Mouse (Mus musculus) liver, embryonic 13.5 days (tissue): ENCODE measurements at regions not wholly inside any gene's neighbourhood (a gene's known extent, or its start where the extent isn't known, plus 50 kb on each side); places are given as distances from the start of the nearest gene placed in this dataset.
"Not testable (repeated sequence)": the region's sequence is repeated elsewhere in the genome, so short reads cannot be mapped to it uniquely, and the experiment has no call there.

Experiments used
- ATAC-seq: fragments of 200-750 bp; cut with Nextera tagmentation; 2 replicates; pipeline ENCODE4 v1.8.0; 2017; ENCODE audit warnings: low read depth, mild to moderate bottlenecking, moderate number of reproducible peaks, moderate library complexity
- DNase-seq: peaks from one replicate; pipeline ENCODE4 v3.0.0; 2022
- H3K27ac ChIP-seq: fragments of 300-500 bp; sonication (generic); 2 replicates; pipeline ENCODE4 v1.5.1; 2015; ENCODE audit warnings: moderate library complexity, mild to moderate bottlenecking, inconsistent platforms
- H3K27me3 ChIP-seq: fragments of 300-500 bp; sonication (generic); 2 replicates; pipeline ENCODE4 v1.6.1; 2015; ENCODE audit warnings: mild to moderate bottlenecking, inconsistent platforms
- H3K36me3 ChIP-seq: fragments of 300-500 bp; sonication (generic); 2 replicates; pipeline ENCODE4 v1.6.1; 2015; ENCODE audit warnings: mild to moderate bottlenecking, inconsistent platforms
- H3K4me1 ChIP-seq: fragments of 300-500 bp; sonication (generic); replicated peaks from 2 replicates; pipeline ENCODE4 v1.6.1; 2015; ENCODE audit warnings: inconsistent platforms
- H3K4me2 ChIP-seq: fragments of 300-500 bp; sonication (generic); 2 replicates; pipeline ENCODE4 v1.6.1; 2015; ENCODE audit warnings: inconsistent platforms, mild to moderate bottlenecking, moderate library complexity
- H3K4me3 ChIP-seq: fragments of 300-500 bp; sonication (generic); replicated peaks from 2 replicates; pipeline ENCODE4 v1.5.1; 2015; ENCODE audit warnings: mild to moderate bottlenecking, inconsistent platforms
- H3K9ac ChIP-seq: fragments of 300-500 bp; sonication (generic); 2 replicates; pipeline ENCODE4 v1.6.1; 2015; ENCODE audit warnings: mild to moderate bottlenecking, inconsistent platforms
- H3K9me3 ChIP-seq: fragments of 300-500 bp; sonication (generic); replicated peaks from 2 replicates; pipeline ENCODE4 v1.6.1; 2016; ENCODE audit warnings: inconsistent platforms
- WGBS: fragments of 180-500 bp; shearing (Covaris S2); methylation state at CpG from one replicate; pipeline ENCODE4 v1.1.7; 2015; ENCODE audit not compliant: insufficient replicate concordance; 5-methylcytosine and 5-hydroxymethylcytosine counted together

GRCm38 (mm10) chr3:11323101-11323500 is 987.6 kb upstream of the Gm38303 start:
- DNase-seq (no peak), ATAC-seq (no peak)
- Histone ChIP-seq H3K4me2 (no peak overlapping the region), H3K27me3 (no peaks in the 10 kb centered on the region), H3K9me3 (no peaks in the 10 kb centered on the region), H3K4me1 (no peaks in the 10 kb centered on the region), H3K36me3 (no peaks in the 10 kb centered on the region), H3K9ac (no peak overlapping the region), H3K27ac (no peak overlapping the region), H3K4me3 (no peak overlapping the region)
- WGBS = 38% methylated on average over 2 of the region's 2 CpGs

GRCm38 (mm10) chr3:11293001-11293400 is 957.5 kb upstream of the Gm38303 start:
- H3K4me1 ChIP-seq = no peaks in the 10 kb centered on the region
- WGBS = 54% methylated on average over 3 of the region's 3 CpGs

DNA sequence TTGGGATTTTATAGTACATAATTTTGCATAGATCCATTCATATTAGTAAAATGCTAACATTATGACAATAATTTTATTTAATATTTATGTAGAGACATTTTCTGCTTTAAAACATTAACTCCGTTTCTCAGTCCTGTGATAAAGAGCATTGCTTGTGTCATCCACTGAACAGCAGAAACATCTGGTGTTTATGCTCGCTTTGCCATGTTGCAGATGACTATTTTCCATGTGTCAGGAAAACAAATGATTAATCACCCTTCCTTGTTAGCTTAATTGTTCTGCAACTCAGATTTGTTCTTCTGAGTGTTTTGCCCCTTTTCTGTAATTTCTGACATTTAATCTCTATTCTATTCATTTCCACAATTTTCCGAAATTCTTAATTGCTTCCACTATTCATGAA is 925.6 kb upstream of the Gm38303 start:
- no peak overlapping the region for H3K4me3 ChIP-seq
- H3K4me2 ChIP-seq = no peak overlapping the region
- no peak overlapping the region for H3K27ac ChIP-seq
- no peak overlapping the region for H3K9ac ChIP-seq
- no peaks in the 10 kb centered on the region for H3K27me3 ChIP-seq
- ATAC-seq = no peak
- no peaks in the 10 kb centered on the region for H3K4me1 ChIP-seq
- H3K9me3 ChIP-seq = no peaks in the 10 kb centered on the region
- H3K36me3 ChIP-seq = no peaks in the 10 kb centered on the region
- no peak for DNase-seq
- 58% methylated on average over 3 of the region's 3 CpGs for WGBS

More at GRCm38 (mm10) chr3:11293001-11293400, 957.5 kb upstream of the Gm38303 start:
- ATAC-seq = no peak
- no peaks in the 10 kb centered on the region for H3K36me3 ChIP-seq
- DNase-seq = no peak
- no peaks in the 10 kb centered on the region for H3K27me3 ChIP-seq
- no peak overlapping the region for H3K9ac ChIP-seq
- H3K27ac ChIP-seq = no peak overlapping the region
- no peak overlapping the region for H3K4me3 ChIP-seq
- no peaks in the 10 kb centered on the region for H3K9me3 ChIP-seq
- H3K4me2 ChIP-seq = no peak overlapping the region

GRCm38 (mm10) chr3:11213996-11214395 is 878.5 kb upstream of the Gm38303 start:
- H3K4me2 ChIP-seq = no peak overlapping the region
- no peak overlapping the region for H3K9ac ChIP-seq
- no peaks in the 10 kb centered on the region for H3K4me1 ChIP-seq
- H3K9me3 ChIP-seq = no peaks in the 10 kb centered on the region
- ATAC-seq = no peak
- no peak overlapping the region for H3K27ac ChIP-seq
- no peaks in the 10 kb centered on the region for H3K27me3 ChIP-seq
- no peak overlapping the region for H3K4me3 ChIP-seq
- H3K36me3 ChIP-seq = no peaks in the 10 kb centered on the region
- DNase-seq = no peak
- 68% methylated on average over 2 of the region's 2 CpGs for WGBS

- H3K27me3 ChIP-seq, H3K9ac ChIP-seq, H3K27ac ChIP-seq, H3K9me3 ChIP-seq, H3K36me3 ChIP-seq, ATAC-seq, H3K4me2 ChIP-seq, DNase-seq, H3K4me1 ChIP-seq, H3K4me3 ChIP-seq: not testable (repeated sequence)
- 31% methylated on average over 9 of the region's 9 CpGs for WGBS
Observed at GRCm38 (mm10) chr3:11212921-11213648, 877.6 kb upstream of the Gm38303 start.

DNA sequence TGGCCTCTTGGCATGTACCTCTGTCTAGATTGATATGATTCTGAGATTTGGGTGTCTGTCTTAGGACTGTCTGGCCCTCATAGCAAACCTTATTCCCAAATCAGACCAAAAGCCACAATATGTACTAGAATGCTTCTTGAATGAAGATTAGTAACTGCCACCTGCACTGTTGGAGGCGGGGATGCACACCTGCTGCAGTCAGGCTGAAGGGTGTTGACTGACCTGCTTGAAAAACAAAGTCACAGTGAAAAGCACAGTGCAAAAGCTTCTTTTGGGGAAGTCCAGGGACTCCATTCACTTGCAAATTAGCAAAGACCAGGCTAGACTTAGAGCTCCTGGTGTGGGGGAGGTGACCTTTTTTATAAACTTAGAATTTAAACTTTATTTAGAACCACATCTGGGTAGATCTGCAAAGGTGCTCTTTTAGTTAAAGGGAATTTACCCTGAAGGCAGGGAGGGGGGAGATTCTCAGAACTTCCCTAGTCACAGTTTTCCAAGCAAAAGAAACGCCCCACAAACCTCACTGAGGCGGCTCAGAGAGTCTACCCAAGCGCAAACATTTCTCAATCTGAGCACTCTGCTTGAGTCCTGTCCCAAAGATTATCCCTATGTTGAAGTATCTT is 876.9 kb upstream of the Gm38303 start:
- H3K27ac ChIP-seq, H3K4me2 ChIP-seq, H3K9ac ChIP-seq, H3K4me3 ChIP-seq, ATAC-seq, H3K27me3 ChIP-seq, H3K4me1 ChIP-seq, H3K36me3 ChIP-seq, H3K9me3 ChIP-seq, DNase-seq: not testable (repeated sequence)
- WGBS = 43% methylated on average over 4 of the region's 4 CpGs

DNA sequence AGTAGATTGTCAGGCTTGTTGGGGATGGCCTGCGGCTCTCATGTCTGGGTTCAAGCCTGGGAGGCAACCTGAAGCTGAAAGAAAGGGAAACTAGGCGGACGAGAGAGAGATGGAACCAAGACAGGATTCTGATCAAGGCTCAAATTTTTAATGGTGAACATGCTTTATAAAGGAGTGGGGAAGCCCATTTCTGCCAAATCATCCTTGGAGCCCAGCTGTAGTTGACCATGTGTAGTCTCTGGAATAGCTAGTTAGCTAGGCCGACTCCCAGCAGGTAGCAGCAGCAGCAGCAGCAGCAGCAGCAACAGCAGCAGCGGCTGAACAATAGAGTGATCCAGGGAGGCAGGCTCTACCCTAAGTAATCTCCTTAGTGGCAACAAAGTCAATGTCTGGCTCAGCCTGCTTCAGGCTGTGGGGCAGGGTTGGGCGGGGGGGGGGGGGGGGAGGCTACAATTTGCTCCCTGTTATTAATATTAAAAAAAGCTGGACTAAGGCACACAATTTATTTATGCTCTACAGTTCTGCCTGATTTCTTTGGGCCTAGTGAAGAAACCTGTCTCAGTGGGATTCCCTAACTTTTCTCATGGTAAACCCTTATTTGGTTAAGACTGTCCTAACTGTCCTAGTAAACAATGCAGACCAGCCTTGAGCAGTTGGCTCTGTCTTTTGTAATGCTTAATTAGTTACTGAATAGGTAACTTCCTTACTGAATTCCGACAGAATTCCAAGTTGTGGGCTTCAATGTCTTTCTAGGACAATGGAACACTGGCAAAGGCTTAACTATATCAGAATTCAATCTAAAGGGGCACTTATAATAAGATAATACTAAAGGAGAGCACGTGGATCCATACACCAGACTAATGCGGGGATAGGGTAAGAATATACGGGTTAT is 875.7 kb upstream of the Gm38303 start:
- not testable (repeated sequence) for H3K27me3 ChIP-seq, H3K4me2 ChIP-seq, H3K4me3 ChIP-seq, H3K9ac ChIP-seq, H3K36me3 ChIP-seq, H3K9me3 ChIP-seq, H3K27ac ChIP-seq, ATAC-seq, H3K4me1 ChIP-seq, DNase-seq
- 69% methylated on average over 9 of the region's 10 CpGs for WGBS

DNA sequence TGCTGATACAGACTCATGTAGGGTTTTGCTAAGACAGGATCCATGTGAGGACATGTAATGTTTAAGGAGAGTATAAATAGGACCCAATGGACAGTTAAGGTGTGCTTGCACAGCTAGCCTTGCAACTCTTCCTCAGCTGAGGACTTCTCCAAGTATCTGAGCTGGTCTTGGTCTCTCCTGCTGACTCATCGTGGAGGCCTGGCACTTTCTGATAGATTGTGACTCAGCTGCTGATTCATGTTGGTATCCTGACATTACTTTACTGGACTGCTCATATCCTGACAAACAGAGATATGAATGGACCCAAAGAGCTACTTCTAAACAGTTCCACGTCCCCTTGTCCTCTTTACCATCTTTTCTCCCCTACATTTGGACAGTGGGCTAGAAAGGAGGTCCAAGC is 838.5 kb upstream of the Gm38303 start:
- Histone ChIP-seq H3K27ac (no peak overlapping the region), H3K36me3 (no peaks in the 10 kb centered on the region), H3K4me1 (no peaks in the 10 kb centered on the region), H3K27me3 (no peaks in the 10 kb centered on the region), H3K4me3 (no peak overlapping the region), H3K4me2 (no peak overlapping the region), H3K9ac (no peak overlapping the region), H3K9me3 (no peaks in the 10 kb centered on the region)
- WGBS = 38% methylated on average over 2 of the region's 2 CpGs
- peak; percentile 60 for ATAC-seq
- DNase-seq = peak; percentile 10

- no peaks in the 10 kb centered on the region for H3K27me3 ChIP-seq
- whole genome bisulfite sequencing = 40% methylated on average over 1 of the region's 1 CpGs
- no peaks in the 10 kb centered on the region for H3K4me1 ChIP-seq
- no peak for ATAC-seq
- DNase-seq = no peak
- H3K27ac ChIP-seq = no peak overlapping the region
- H3K4me2 ChIP-seq = no peak overlapping the region
- no peaks in the 10 kb centered on the region for H3K9me3 ChIP-seq
- no peak overlapping the region for H3K4me3 ChIP-seq
- H3K36me3 ChIP-seq = no peaks in the 10 kb centered on the region
- H3K9ac ChIP-seq = no peak overlapping the region
Observed at GRCm38 (mm10) chr3:11155350-11155749, 819.9 kb upstream of the Gm38303 start.
